Mouse (Mus musculus) adrenal gland, postnatal 25 days (tissue): ENCODE measurements around the gene Ptgs2. TPM values are rescaled to one million over a fixed set of nuclear protein-coding genes. Genes with fewer than 3 reads are reported as not detected.
A peak's percentile ranks its signal among the peaks of the same experiment; 100 is the strongest.

ENCODE experiments used
- DNase-seq: peaks from one replicate; pipeline ENCODE4 v3.0.0; 2021; ENCODE audit warnings: mixed read lengths
- long read RNA-seq: library from polyadenylated mRNA; stranded (forward); transcript quantifications from one replicate; pipeline ENCODE4 v2.0.0, GENCODE M21; 2021
- total RNA-seq: library from RNA; stranded (reverse); gene quantifications from 2 replicates; pipeline ENCODE4 v1.2.3, GENCODE M21; 2021

The Ptgs2 gene
- 0.21 TPM in 1 of 2 replicates, not detected in the other for total RNA-seq
- long read RNA-seq, partial matches to known transcripts: 1 of 1 reads
- long read RNA-seq, other reads (novel, unspliced or antisense): 0 of 1 reads

DNA sequence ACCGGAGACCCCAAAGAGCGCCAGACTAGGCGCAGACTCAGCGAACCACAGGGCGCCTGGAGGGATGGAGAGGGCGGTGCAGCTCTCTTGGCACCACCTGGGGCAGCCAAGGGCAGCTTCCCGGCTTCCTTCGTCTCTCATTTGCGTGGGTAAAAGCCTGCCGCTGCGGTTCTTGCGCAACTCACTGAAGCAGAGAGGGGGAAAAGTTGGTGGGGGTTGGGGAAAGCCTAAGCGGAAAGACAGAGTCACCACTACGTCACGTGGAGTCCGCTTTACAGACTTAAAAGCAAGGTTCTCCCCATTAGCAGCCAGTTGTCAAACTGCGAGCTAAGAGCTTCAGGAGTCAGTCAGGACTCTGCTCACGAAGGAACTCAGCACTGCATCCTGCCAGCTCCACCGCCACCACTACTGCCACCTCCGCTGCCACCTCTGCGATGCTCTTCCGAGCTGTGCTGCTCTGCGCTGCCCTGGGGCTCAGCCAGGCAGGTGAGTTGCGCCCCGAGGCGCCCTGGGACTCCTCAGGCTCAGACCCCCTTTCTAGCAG, at the start of gene Ptgs2:
Gene Ptgs2, plus strand, starts transcription at position 242 of the 544 bp plus-strand sequence.
- DNase-seq: peak; percentile 23

DNA sequence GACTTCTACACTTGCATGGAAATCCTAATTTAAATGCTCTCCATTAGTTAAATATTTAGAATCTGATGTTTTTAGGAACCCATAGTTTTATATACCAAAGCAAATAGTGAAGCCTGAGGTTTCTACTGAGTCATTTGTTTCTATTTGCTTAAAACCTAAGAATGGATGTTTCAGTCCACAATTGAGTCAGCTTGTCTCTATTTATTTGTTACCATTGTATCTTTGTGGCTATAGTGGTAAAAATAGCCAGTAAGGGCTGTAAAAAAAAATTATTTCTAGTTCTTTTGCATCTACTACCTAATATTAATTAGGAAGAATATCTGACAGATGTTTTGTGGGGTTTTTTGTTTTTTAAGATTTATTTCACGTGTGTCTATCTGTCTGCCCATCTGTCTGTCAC, 49.6 kb upstream of the Ptgs2 start:
- no peak for DNase-seq

GRCm38 (mm10) chr1:150065684-150066083, 34.1 kb upstream of the Ptgs2 start:
- DNase-seq: no peak

- DNase-seq: no peak
Measured at GRCm38 (mm10) chr1:150072880-150073279, 27.0 kb upstream of the Ptgs2 start.

DNA sequence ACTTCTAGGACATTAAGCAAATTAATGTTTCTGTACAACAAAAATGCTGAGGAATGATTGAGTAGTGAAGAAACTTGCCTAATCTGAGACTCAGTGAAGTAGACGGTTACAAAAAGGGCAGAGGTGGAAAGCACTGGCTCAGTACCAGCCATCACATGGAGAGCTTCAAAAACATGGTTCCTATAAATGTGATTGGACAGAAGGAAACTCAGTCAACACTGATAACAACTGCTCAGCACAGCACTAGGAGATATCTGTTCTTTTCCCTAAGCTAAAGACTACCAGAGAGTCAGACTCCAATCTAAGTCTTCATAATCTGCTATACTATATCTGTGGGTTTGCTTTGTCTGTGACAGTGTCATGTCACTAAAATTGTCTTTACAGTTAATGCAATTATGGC, 25.2 kb upstream of the Ptgs2 start:
- DNase-seq: no peak

- no peak for DNase-seq
Measured at GRCm38 (mm10) chr1:150089040-150089692, 10.7 kb upstream of the Ptgs2 start.

GRCm38 (mm10) chr1:150090229-150090628, 9.6 kb upstream of the Ptgs2 start:
- DNase-seq: no peak

DNA sequence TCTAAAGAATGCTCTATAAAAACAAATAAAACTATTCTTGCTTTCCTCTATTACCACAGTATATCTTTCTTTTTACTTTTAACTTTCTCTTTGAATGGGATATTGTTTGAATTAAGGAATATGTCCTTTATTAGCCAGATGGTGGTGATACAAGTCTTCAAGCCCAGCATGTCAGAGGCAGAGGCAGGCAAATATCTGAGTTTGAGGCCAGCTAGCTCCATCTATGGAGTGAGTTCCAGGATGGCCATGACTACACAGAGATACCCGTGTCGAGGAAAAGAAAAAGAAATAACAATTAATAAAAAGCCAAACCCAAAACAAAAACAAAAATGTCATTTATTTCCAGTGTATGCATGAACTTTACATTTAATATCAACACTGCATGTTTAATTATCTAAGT, 2.8 kb upstream of the Ptgs2 start:
- no peak for DNase-seq

DNA sequence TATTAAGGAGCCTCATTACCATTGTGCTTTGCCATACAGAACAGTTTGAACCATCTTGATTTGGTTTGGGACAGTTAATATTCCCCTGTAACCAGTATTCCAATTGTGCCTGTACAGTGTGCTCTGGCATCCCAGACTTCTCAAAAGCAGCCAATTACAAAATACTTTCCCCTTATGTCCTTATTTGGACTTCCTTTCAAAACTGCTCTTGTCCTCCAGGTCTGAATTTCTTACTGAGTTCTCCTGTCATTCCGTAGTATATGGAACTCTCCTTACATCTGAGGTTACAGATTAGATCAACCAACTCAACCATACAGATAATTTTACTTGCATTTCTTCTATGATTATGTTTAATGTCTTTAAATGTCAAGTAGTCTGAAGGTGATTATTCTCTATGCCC, 2.1 kb upstream of the Ptgs2 start:
- no peak for DNase-seq

- DNase-seq: no peak
Measured at GRCm38 (mm10) chr1:150099374-150099773, 457 bp upstream of the Ptgs2 start.

DNA sequence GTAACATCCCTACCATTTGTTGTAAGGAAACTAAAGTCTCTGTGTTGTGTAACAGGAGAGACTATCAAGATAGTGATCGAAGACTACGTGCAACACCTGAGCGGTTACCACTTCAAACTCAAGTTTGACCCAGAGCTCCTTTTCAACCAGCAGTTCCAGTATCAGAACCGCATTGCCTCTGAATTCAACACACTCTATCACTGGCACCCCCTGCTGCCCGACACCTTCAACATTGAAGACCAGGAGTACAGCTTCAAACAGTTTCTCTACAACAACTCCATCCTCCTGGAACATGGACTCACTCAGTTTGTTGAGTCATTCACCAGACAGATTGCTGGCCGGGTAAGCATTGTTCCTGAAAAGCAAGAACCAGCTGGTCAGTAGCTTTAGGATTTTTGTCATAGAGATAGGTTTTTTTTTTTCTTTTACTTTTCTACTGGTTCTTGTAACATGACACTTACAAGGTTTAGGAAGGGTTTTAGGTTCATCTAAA, 4.4 kb downstream of the Ptgs2 start:
- DNase-seq: no peak

- no peak for DNase-seq
Measured at GRCm38 (mm10) chr1:150106736-150107135, 6.9 kb downstream of the Ptgs2 start.

DNA sequence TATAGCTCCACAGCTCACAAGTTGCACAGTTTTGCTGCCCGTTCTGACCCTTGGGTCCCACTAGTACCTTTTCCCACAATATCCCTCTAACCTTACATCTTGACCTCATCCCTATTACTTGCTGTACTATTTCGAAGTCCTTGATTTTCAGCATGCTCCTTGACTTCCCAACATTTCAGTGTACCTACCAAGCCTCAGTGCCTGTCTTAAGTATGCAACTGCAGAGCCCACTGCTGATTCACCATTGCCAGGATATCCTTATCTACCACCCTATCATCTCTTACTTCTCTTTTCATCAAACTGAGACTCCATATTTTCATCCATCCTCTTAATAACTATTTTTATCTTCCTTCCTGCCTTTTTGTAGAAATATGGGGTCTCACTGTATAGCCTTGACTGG, 9.8 kb downstream of the Ptgs2 start:
- DNase-seq: no peak

DNA sequence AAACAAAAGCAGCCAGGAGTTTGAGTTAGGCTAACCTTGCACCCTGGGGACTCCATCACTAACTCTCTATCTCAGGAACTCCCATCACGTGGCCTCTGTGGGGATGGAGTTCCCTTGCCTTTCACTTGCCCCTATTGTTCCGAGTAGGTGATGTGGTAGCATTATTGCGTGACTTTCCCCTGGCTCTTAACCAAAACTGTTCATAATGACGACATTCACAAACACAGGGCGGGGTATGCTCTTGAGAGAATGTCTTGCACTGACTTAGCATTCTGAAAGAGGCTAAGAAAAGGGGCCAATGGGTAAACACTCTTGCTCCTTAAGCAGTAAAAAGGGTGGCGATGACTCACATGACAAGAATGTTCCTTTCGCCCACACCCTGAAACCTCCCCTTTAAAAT, 15.5 kb downstream of the Ptgs2 start:
- no peak for DNase-seq

DNA sequence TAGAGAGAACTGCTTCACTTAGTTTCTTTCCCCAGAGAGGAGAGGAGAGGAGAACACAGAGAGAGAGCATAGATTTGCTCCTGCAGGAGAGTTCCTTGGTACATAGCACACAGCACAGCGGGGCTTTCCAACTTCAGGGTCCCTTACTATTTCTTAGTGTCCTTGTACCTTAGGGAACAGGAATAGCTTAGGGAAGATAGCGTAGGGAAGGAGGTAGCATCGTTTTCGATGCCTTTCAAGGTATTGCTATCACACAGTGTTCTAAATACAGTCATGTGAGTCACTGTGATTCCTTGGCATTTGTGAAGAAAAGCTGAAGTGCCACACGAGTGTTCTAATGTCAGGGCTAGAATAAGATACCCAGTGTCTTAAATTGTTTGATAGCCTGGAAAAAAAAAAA, 18.5 kb downstream of the Ptgs2 start:
- no peak for DNase-seq

DNA sequence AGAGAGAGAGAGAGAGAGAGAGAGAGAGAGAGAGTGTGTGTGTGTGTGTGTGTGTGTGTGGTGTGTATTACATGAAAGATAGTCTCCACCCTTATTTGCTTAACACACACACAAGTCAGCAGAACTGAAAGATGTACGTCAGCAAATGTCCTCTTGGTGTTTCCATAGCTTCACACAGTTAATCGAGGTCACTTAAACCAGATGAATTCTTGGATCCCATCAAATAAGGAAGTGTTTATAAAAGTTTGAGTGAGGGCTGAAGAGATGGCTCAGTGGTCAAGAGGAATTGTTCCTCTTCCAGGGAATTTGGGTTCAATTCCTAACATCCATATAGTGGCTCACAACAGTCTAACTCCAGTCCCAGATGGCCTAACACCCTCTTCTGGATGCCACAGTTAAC, 25.7 kb downstream of the Ptgs2 start:
- no peak for DNase-seq

- DNase-seq: no peak
Measured at GRCm38 (mm10) chr1:150130070-150130469, 30.2 kb downstream of the Ptgs2 start.

- no peak for DNase-seq
Measured at GRCm38 (mm10) chr1:150130586-150131275, 30.9 kb downstream of the Ptgs2 start.

DNA sequence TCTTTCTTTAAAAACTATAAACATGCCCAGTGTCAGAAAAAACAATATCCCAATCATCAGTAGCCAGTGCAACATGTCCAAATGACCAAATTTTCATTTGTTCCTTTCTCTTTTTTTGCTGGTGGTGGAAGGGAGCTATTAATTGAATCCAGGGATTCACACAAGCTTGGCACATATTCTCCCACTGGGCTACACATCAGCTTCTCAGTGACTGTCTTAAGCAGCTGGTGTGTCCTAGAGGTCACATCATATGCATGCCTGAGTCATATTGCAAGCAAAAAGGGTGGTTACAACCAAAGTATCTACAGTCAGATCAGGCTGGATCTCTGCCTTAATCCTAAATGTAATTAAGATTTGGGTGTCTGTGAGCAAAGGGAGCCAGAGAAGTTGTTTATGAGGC, 35.5 kb downstream of the Ptgs2 start:
- DNase-seq: no peak

- DNase-seq: no peak
Measured at GRCm38 (mm10) chr1:150139730-150140129, 39.9 kb downstream of the Ptgs2 start.

DNA sequence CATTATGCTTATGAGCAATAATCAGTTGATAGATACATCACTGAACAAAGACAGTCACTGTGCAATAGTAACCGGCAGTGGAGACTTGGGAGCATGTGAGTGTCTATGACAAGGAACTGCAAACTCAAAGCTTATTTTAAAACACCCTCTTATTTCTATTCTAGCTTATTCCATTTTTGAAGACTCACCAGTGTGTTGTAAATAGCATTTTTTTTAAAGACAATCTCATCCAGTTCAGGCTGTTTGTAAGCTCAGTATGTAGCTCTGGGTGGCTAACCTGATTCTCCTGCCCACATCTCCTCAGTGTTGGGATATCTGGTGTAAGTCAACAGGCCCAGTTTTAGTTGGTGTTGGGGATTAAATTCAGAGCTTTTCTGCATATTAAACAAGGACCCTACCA, 42.1 kb downstream of the Ptgs2 start:
- no peak for DNase-seq

- no peak for DNase-seq
Measured at GRCm38 (mm10) chr1:150143578-150143977, 43.7 kb downstream of the Ptgs2 start.

GRCm38 (mm10) chr1:150145049-150145448, 45.2 kb downstream of the Ptgs2 start:
- peak; percentile 42 for DNase-seq

DNA sequence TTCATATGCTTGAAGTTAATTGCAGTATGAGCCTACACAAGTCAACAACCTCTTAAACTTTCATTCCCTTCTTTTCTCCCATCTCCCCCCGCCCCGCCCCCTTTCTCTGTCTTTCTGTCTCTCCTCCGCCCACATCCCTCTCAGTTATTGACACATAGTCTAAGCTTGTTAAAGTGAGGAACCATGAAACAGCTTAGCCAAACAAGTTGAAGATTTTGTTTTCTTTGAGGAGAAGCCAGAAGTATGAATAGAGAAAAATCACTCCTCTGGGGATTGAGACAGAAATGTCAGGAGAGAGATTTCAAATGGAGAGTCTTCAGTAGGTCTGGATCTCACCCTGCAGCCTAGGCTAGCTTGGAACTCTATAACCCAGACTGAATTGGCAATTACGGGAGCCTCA, 47.4 kb downstream of the Ptgs2 start:
- no peak for DNase-seq
